Mouse (Mus musculus) limb, embryonic 14.5 days (tissue): ENCODE results near the gene 1520401A03Rik. TPM values are rescaled to one million over a fixed set of nuclear protein-coding genes. Genes with fewer than 3 reads are reported as not detected.

Source experiments
- ATAC-seq: fragments of 200-750 bp; cut with Nextera tagmentation; 2 replicates; pipeline ENCODE4 v1.8.0; 2017; ENCODE audit warnings: low read depth, moderate number of reproducible peaks, moderate TSS enrichment; ENCODE audit not compliant: low FRiP score
- DNase-seq: peaks from one replicate; pipeline ENCODE4 v3.0.0-alpha.2; 2015; ENCODE audit warnings: low spot score
- H3K27ac ChIP-seq: fragments of 300-500 bp; sonication (generic); replicated peaks from 2 replicates; pipeline ENCODE4 v1.5.1; 2014; ENCODE audit warnings: low read depth, mild to moderate bottlenecking, low read length, moderate library complexity, mixed read lengths
- H3K27me3 ChIP-seq: fragments of 300-500 bp; sonication (generic); 2 replicates; pipeline ENCODE4 v1.6.1; 2014; ENCODE audit warnings: low read length, mixed read lengths; ENCODE audit not compliant: control insufficient read depth, insufficient read depth
- H3K36me3 ChIP-seq: fragments of 300-500 bp; sonication (generic); 2 replicates; pipeline ENCODE4 v1.6.1; 2014; ENCODE audit warnings: mild to moderate bottlenecking, low read length, moderate library complexity, mixed read lengths; ENCODE audit not compliant: control insufficient read depth, insufficient read depth
- H3K4me1 ChIP-seq: fragments of 300-500 bp; sonication (generic); 2 replicates; pipeline ENCODE4 v1.6.1; 2014; ENCODE audit warnings: antibody characterized with exemption, low read length, mixed read lengths; ENCODE audit not compliant: control insufficient read depth, insufficient read depth
- H3K4me2 ChIP-seq: fragments of 300-500 bp; sonication (generic); replicated peaks from 2 replicates; pipeline ENCODE4 v1.6.1; 2014; ENCODE audit warnings: low read depth, mild to moderate bottlenecking, low read length, moderate library complexity; ENCODE audit not compliant: severe bottlenecking
- H3K4me3 ChIP-seq: fragments of 300-500 bp; sonication (generic); replicated peaks from 2 replicates; pipeline ENCODE4 v1.5.1; 2014; ENCODE audit warnings: low read length
- H3K9ac ChIP-seq: fragments of 300-500 bp; sonication (generic); 2 replicates; pipeline ENCODE4 v1.6.1; 2014; ENCODE audit warnings: mild to moderate bottlenecking, low read depth, low read length, moderate library complexity; ENCODE audit not compliant: severe bottlenecking
- H3K9me3 ChIP-seq: fragments of 300-500 bp; sonication (generic); 2 replicates; pipeline ENCODE4 v1.6.1; 2016; ENCODE audit warnings: low read length; ENCODE audit not compliant: control insufficient read depth
- POLR2A ChIP-seq: fragments of 200-500 bp; IDR thresholded peaks from 2 replicates; pipeline ENCODE4 v1.8.0; 2012; ENCODE audit warnings: inconsistent platforms, mild to moderate bottlenecking, moderate library complexity, borderline replicate concordance; ENCODE audit not compliant: insufficient read depth, insufficient read length; ENCODE audit errors: extremely low read depth
- WGBS: fragments of 180-500 bp; shearing (Covaris S2); extraction: QIAGEN DNeasy Blood & Tissue Kit; methylation state at CpG from one replicate; pipeline ENCODE4 v1.1.7; 2014; 5-methylcytosine and 5-hydroxymethylcytosine counted together
- polyA plus RNA-seq, 2 experiments: library from polyadenylated mRNA; depleted of rRNA in 1 of 2; stranded (reverse) in 1 of 2; unstranded in 1 of 2; fragments of >200 nt; fragmentation: Nextera tagmentation in 1 of 2; extraction: Ambion mirVana in 1 of 2; gene quantifications; 2 replicates each; pipeline versions ENCODE4 v1.2.1 to v1.2.3; 2012 to 2014

1520401A03Rik gene
- polyA plus RNA-seq, 2 experiments = 1.6 to 4.6 TPM

GRCm38 (mm10) chr17:23664556-23665021 is 58.0 kb downstream of the 1520401A03Rik start:
- Histone ChIP-seq H3K27me3 (peaks cover 33% of the 10 kb centered on the region), H3K4me3 (no peak overlapping the region), H3K9ac (no peak overlapping the region), H3K27ac (no peak overlapping the region), H3K4me2 (no peak overlapping the region), H3K4me1 (no peaks in the 10 kb centered on the region), H3K36me3 (peaks cover 19% of the 10 kb centered on the region), H3K9me3 (no peaks in the 10 kb centered on the region)
- ATAC-seq (no peak), DNase-seq (peak; percentile 49)
- TF ChIP-seq POLR2A = 0 out of 2 replicates have a peak, but pooled peaks have one; percentile 23
- 5% methylated on average over 5 of the region's 5 CpGs for WGBS

- no peak overlapping the region for H3K4me3 ChIP-seq
- H3K9ac ChIP-seq = no peak overlapping the region
- H3K27ac ChIP-seq = no peak overlapping the region
- no peak overlapping the region for H3K4me2 ChIP-seq
- H3K9me3 ChIP-seq = no peaks in the 10 kb centered on the region
- H3K36me3 ChIP-seq = no peaks in the 10 kb centered on the region
- TF ChIP-seq POLR2A = no peak
- WGBS = 2% methylated on average over 9 of the region's 9 CpGs
- DNase-seq (no peak), ATAC-seq (no peak)
- peaks cover 35% of the 10 kb centered on the region for H3K27me3 ChIP-seq
- H3K4me1 ChIP-seq = no peaks in the 10 kb centered on the region
Measured at GRCm38 (mm10) chr17:23661526-23661925, 61.1 kb downstream of the 1520401A03Rik start.

DNA sequence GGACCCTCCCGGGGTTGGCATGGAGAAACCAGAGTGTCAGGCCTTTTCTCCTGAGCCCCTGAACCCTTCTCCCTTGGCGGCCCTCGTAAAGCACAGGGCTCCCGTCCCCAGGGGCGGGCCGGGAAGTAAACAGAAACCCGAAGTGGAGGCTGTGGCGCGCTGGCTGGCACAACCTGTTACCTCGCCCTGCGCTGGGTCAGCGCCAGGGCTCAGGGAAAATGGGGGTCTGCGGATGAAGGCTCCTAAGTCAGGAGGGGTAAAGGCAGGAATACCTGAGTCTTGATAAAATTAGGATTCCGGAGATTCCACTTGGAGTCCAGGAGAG is 61.7 kb downstream of the 1520401A03Rik start:
- DNase-seq (no peak), ATAC-seq (no peak)
- no peaks in the 10 kb centered on the region for H3K4me1 ChIP-seq
- H3K4me2 ChIP-seq = no peak overlapping the region; the same call in 1 of the 2 replicates
- under 1% methylated on average over 14 of the region's 14 CpGs for WGBS
- no peaks in the 10 kb centered on the region for H3K36me3 ChIP-seq
- H3K4me3 ChIP-seq = 0 out of 2 replicates have a peak overlapping the region, but pooled peaks have one; percentile 3
- H3K9me3 ChIP-seq = no peaks in the 10 kb centered on the region
- H3K9ac ChIP-seq = no peak overlapping the region
- peaks cover 35% of the 10 kb centered on the region for H3K27me3 ChIP-seq
- no peak overlapping the region for H3K27ac ChIP-seq
- TF ChIP-seq POLR2A = no peak

DNA sequence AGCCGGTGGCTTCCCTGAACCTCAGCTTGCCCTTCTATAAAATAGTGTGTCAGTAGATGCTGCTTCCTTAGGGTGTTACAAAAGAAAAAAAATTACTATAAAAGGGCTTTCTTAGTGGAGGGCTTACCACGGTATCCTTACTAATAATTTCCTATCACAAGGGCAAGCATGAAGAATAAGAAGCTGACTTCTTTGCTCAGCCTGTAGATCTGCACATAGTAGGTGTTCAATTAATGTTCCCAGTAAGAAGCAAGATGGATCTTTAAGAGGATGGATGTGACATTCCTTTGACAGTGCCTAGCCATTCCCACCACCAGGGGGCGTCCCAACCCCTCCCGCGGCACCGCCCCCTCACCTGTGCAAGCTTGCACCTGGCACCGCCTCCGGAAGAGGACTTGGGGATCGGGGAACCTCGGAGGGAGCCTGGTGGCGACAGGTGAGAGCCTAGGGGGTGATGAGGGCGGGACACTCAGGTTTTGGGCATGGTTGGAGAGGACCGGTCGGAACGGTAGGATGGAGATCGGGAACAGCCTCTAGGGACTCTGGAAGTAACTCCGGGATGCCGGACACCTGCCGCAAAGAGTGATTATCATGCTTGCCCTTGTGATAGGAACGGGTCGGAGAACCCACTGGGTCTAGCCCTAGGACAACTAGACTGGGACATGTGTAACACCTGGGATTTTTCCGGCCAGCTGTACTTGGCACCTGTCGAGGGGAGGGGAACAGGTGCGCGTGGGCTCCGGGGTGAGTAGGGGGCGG is 62.3 kb downstream of the 1520401A03Rik start, which contains the start of gene Bicdl2:
Bicdl2 (plus strand) TSS at position 390 of the 759 bp plus-strand sequence.
- no peak for TF ChIP-seq POLR2A
- 4% methylated on average over 27 of the region's 27 CpGs for WGBS
- no peaks in the 10 kb centered on the region for H3K9me3 ChIP-seq
- H3K27me3 ChIP-seq = peaks cover 35% of the 10 kb centered on the region
- no peaks in the 10 kb centered on the region for H3K36me3 ChIP-seq
- no peak within 1 kb of the TSS; the same call in 1 of the 2 replicates for H3K4me2 ChIP-seq
- DNase-seq (no peak), ATAC-seq (no peak)
- H3K9ac ChIP-seq = no peak within 1 kb of the TSS
- H3K4me3 ChIP-seq = peak within 1 kb of the TSS; percentile 3; the same call in 1 of the 2 replicates
- no peaks in the 10 kb centered on the region for H3K4me1 ChIP-seq
- H3K27ac ChIP-seq = no peak within 1 kb of the TSS

DNA sequence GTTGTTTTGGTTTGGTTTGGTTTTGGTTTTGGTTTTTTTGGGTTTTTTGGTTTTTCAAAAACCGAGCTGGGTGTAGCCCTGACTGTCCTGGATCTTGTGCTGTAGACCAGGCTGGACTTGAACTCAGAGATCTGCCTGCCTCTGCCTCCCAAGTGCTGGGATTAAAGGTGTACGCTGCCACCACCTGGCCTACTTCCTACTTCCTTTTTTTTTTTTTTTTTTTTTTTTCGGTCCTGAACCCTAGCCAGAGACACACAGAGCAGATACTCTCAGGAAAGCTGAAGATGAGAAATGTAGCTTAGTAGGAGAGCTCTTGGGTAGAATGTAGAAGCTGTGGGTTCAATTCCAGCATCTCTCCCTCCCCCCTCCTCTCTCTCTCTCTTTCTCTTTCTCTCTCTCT is 64.1 kb downstream of the 1520401A03Rik start:
- Histone ChIP-seq H3K4me1 (no peaks in the 10 kb centered on the region), H3K36me3 (no peaks in the 10 kb centered on the region), H3K9ac (no peak overlapping the region), H3K27ac (no peak overlapping the region), H3K27me3 (peaks cover 35% of the 10 kb centered on the region), H3K4me2 (no peak overlapping the region), H3K9me3 (no peaks in the 10 kb centered on the region), H3K4me3 (no peak overlapping the region)
- TF ChIP-seq POLR2A = no peak
- no peak for ATAC-seq
- DNase-seq = no peak
- WGBS = 84% methylated on average over 3 of the region's 3 CpGs

Other genes with a start within 250 kb of the 1520401A03Rik start
- gene Vmn2r117, start 243.1 kb downstream of the 1520401A03Rik start, polyA plus RNA-seq (2012; rRNA removed) = not detected in 2 replicates
- not detected in 2 replicates for gene Vmn2r117, start 243.1 kb downstream of the 1520401A03Rik start, polyA plus RNA-seq (2014; fragmentation: Nextera tagmentation; extraction: Ambion mirVana)
- 16.3 and 21.1 TPM in 2 replicates for gene Zfp213, start 158.5 kb downstream of the 1520401A03Rik start, polyA plus RNA-seq (2012; rRNA removed)
- 17.4 and 18.1 TPM in 2 replicates for gene Zfp213, start 158.5 kb downstream of the 1520401A03Rik start, polyA plus RNA-seq (2014; fragmentation: Nextera tagmentation; extraction: Ambion mirVana)
- 27.6 and 33.8 TPM in 2 replicates for gene Zfp13, start 123.3 kb downstream of the 1520401A03Rik start, polyA plus RNA-seq (2012; rRNA removed)
- gene Zfp13, start 123.3 kb downstream of the 1520401A03Rik start, polyA plus RNA-seq (2014; fragmentation: Nextera tagmentation; extraction: Ambion mirVana) = 16.2 and 16.3 TPM in 2 replicates
- gene Zscan10, start 121.9 kb downstream of the 1520401A03Rik start, polyA plus RNA-seq (2012; rRNA removed) = 0.63 and 1.00 TPM in 2 replicates
- gene Zscan10, start 121.9 kb downstream of the 1520401A03Rik start, polyA plus RNA-seq (2014; fragmentation: Nextera tagmentation; extraction: Ambion mirVana) = 0.33 TPM in 1 of 2 replicates, not detected in the other
- 1.0 and 1.4 TPM in 2 replicates for gene Mmp25, start 77.5 kb downstream of the 1520401A03Rik start, polyA plus RNA-seq (2012; rRNA removed)
- gene Mmp25, start 77.5 kb downstream of the 1520401A03Rik start, polyA plus RNA-seq (2014; fragmentation: Nextera tagmentation; extraction: Ambion mirVana) = 0.76 and 0.80 TPM in 2 replicates
- 1.6 and 2.8 TPM in 2 replicates for gene Bicdl2, start 62.3 kb downstream of the 1520401A03Rik start, polyA plus RNA-seq (2012; rRNA removed)
- 5.1 and 5.8 TPM in 2 replicates for gene Bicdl2, start 62.3 kb downstream of the 1520401A03Rik start, polyA plus RNA-seq (2014; fragmentation: Nextera tagmentation; extraction: Ambion mirVana)
- gene Hcfc1r1, start 49.2 kb downstream of the 1520401A03Rik start, polyA plus RNA-seq (2012; rRNA removed) = 63.4 and 73.3 TPM in 2 replicates
- 85.3 and 85.4 TPM in 2 replicates for gene Hcfc1r1, start 49.2 kb downstream of the 1520401A03Rik start, polyA plus RNA-seq (2014; fragmentation: Nextera tagmentation; extraction: Ambion mirVana)
- gene Thoc6, start 48.9 kb downstream of the 1520401A03Rik start, polyA plus RNA-seq (2012; rRNA removed) = 45.5 and 51.2 TPM in 2 replicates
- 41.8 and 44.2 TPM in 2 replicates for gene Thoc6, start 48.9 kb downstream of the 1520401A03Rik start, polyA plus RNA-seq (2014; fragmentation: Nextera tagmentation; extraction: Ambion mirVana)
- 13.6 and 16.1 TPM in 2 replicates for gene Tnfrsf12a, start 45.3 kb downstream of the 1520401A03Rik start, polyA plus RNA-seq (2012; rRNA removed)
- gene Tnfrsf12a, start 45.3 kb downstream of the 1520401A03Rik start, polyA plus RNA-seq (2014; fragmentation: Nextera tagmentation; extraction: Ambion mirVana) = 20.3 and 24.0 TPM in 2 replicates
- 13.6 and 14.0 TPM in 2 replicates for gene Cldn6, start 43.5 kb downstream of the 1520401A03Rik start, polyA plus RNA-seq (2012; rRNA removed)
- gene Cldn6, start 43.5 kb downstream of the 1520401A03Rik start, polyA plus RNA-seq (2014; fragmentation: Nextera tagmentation; extraction: Ambion mirVana) = 11.3 and 14.7 TPM in 2 replicates
- gene Cldn9, start 38.8 kb downstream of the 1520401A03Rik start, polyA plus RNA-seq (2012; rRNA removed) = 4.0 and 5.1 TPM in 2 replicates
- 5.9 and 9.6 TPM in 2 replicates for gene Cldn9, start 38.8 kb downstream of the 1520401A03Rik start, polyA plus RNA-seq (2014; fragmentation: Nextera tagmentation; extraction: Ambion mirVana)
- 81.7 and 105 TPM in 2 replicates for gene Pkmyt1, start 3.6 kb upstream of the 1520401A03Rik start, polyA plus RNA-seq (2012; rRNA removed)
- 46.4 and 47.5 TPM in 2 replicates for gene Pkmyt1, start 3.6 kb upstream of the 1520401A03Rik start, polyA plus RNA-seq (2014; fragmentation: Nextera tagmentation; extraction: Ambion mirVana)
- gene Paqr4, start 18.1 kb upstream of the 1520401A03Rik start, polyA plus RNA-seq (2012; rRNA removed) = 9.7 and 13.4 TPM in 2 replicates
- 15.7 and 17.3 TPM in 2 replicates for gene Paqr4, start 18.1 kb upstream of the 1520401A03Rik start, polyA plus RNA-seq (2014; fragmentation: Nextera tagmentation; extraction: Ambion mirVana)
- gene Kremen2, start 23.1 kb upstream of the 1520401A03Rik start, polyA plus RNA-seq (2012; rRNA removed) = 40.1 and 50.6 TPM in 2 replicates
- 42.4 and 42.6 TPM in 2 replicates for gene Kremen2, start 23.1 kb upstream of the 1520401A03Rik start, polyA plus RNA-seq (2014; fragmentation: Nextera tagmentation; extraction: Ambion mirVana)
- 47.1 and 58.5 TPM in 2 replicates for gene Flywch1, start 48.8 kb upstream of the 1520401A03Rik start, polyA plus RNA-seq (2012; rRNA removed)
- gene Flywch1, start 48.8 kb upstream of the 1520401A03Rik start, polyA plus RNA-seq (2014; fragmentation: Nextera tagmentation; extraction: Ambion mirVana) = 66.2 and 74.8 TPM in 2 replicates
- gene Flywch2, start 63.3 kb upstream of the 1520401A03Rik start, polyA plus RNA-seq (2012; rRNA removed) = 46.3 and 50.8 TPM in 2 replicates
- gene Flywch2, start 63.3 kb upstream of the 1520401A03Rik start, polyA plus RNA-seq (2014; fragmentation: Nextera tagmentation; extraction: Ambion mirVana) = 41.2 and 47.5 TPM in 2 replicates
- gene Srrm2, start 67.7 kb upstream of the 1520401A03Rik start, polyA plus RNA-seq (2012; rRNA removed) = 654 and 850 TPM in 2 replicates
- gene Srrm2, start 67.7 kb upstream of the 1520401A03Rik start, polyA plus RNA-seq (2014; fragmentation: Nextera tagmentation; extraction: Ambion mirVana) = 406 and 466 TPM in 2 replicates
- gene Elob, start 106.4 kb upstream of the 1520401A03Rik start, polyA plus RNA-seq (2012; rRNA removed) = 739 and 935 TPM in 2 replicates
- 1,204 and 1,221 TPM in 2 replicates for gene Elob, start 106.4 kb upstream of the 1520401A03Rik start, polyA plus RNA-seq (2014; fragmentation: Nextera tagmentation; extraction: Ambion mirVana)
- 0.12 and 0.14 TPM in 2 replicates for gene Prss33, start 113.3 kb upstream of the 1520401A03Rik start, polyA plus RNA-seq (2012; rRNA removed)
- not detected in 2 replicates for gene Prss33, start 113.3 kb upstream of the 1520401A03Rik start, polyA plus RNA-seq (2014; fragmentation: Nextera tagmentation; extraction: Ambion mirVana)
- 0.06 TPM in 1 of 2 replicates, not detected in the other for gene Prss32, start 121.1 kb upstream of the 1520401A03Rik start, polyA plus RNA-seq (2012; rRNA removed)
- gene Prss32, start 121.1 kb upstream of the 1520401A03Rik start, polyA plus RNA-seq (2014; fragmentation: Nextera tagmentation; extraction: Ambion mirVana) = not detected in 2 replicates
- 1.6 and 2.1 TPM in 2 replicates for gene Prss41, start 121.4 kb upstream of the 1520401A03Rik start, polyA plus RNA-seq (2012; rRNA removed)
- gene Prss41, start 121.4 kb upstream of the 1520401A03Rik start, polyA plus RNA-seq (2014; fragmentation: Nextera tagmentation; extraction: Ambion mirVana) = 0.28 and 0.78 TPM in 2 replicates
- not detected in 2 replicates for gene Prss21, start 145.3 kb upstream of the 1520401A03Rik start, polyA plus RNA-seq (2012; rRNA removed)
- gene Prss21, start 145.3 kb upstream of the 1520401A03Rik start, polyA plus RNA-seq (2014; fragmentation: Nextera tagmentation; extraction: Ambion mirVana) = not detected in 2 replicates
- not detected in 2 replicates for gene Dcpp1, start 158.1 kb upstream of the 1520401A03Rik start, polyA plus RNA-seq (2012; rRNA removed)
- gene Dcpp1, start 158.1 kb upstream of the 1520401A03Rik start, polyA plus RNA-seq (2014; fragmentation: Nextera tagmentation; extraction: Ambion mirVana) = not detected in 2 replicates
- gene Dcpp2, start 158.1 kb upstream of the 1520401A03Rik start, polyA plus RNA-seq (2012; rRNA removed) = not detected in 2 replicates
- gene Dcpp2, start 158.1 kb upstream of the 1520401A03Rik start, polyA plus RNA-seq (2014; fragmentation: Nextera tagmentation; extraction: Ambion mirVana) = not detected in 2 replicates
- gene Dcpp3, start 194.7 kb upstream of the 1520401A03Rik start, polyA plus RNA-seq (2012; rRNA removed) = not detected in 2 replicates
- not detected in 2 replicates for gene Dcpp3, start 194.7 kb upstream of the 1520401A03Rik start, polyA plus RNA-seq (2014; fragmentation: Nextera tagmentation; extraction: Ambion mirVana)
- gene Sbp, start 218.9 kb upstream of the 1520401A03Rik start, polyA plus RNA-seq (2012; rRNA removed) = not detected in 2 replicates
- gene Sbp, start 218.9 kb upstream of the 1520401A03Rik start, polyA plus RNA-seq (2014; fragmentation: Nextera tagmentation; extraction: Ambion mirVana) = not detected in 2 replicates
- gene Sbpl, start 232.5 kb upstream of the 1520401A03Rik start, polyA plus RNA-seq (2012; rRNA removed) = 0.24 TPM in 1 of 2 replicates, not detected in the other
- not detected in 2 replicates for gene Sbpl, start 232.5 kb upstream of the 1520401A03Rik start, polyA plus RNA-seq (2014; fragmentation: Nextera tagmentation; extraction: Ambion mirVana)